Mouse (Mus musculus): Measurements from ENCODE around the gene Coro1b. TPM values are rescaled to one million over a fixed set of nuclear protein-coding genes. Genes with fewer than 3 reads are reported as not detected.
A peak's percentile ranks its signal among the peaks of the same experiment; 100 is the strongest.

The Coro1b gene
- polyA plus RNA-seq, 1 experiment from 2014 or later: 105 TPM

- peak overlapping the region; percentile 94 for H3K9ac ChIP-seq (replicated peaks; ENCODE audit: low read length)
- H3K4me2 ChIP-seq (ENCODE audit: low read length): peak overlapping the region; percentile 86
- H3K27me3 ChIP-seq (ENCODE audit: control insufficient read depth, insufficient read depth, low read length): no peaks in the 10 kb centered on the region
- under 1% methylated on average over 50 of the region's 52 CpGs for WGBS
- H3K4me3 ChIP-seq (replicated peaks; ENCODE audit: low read depth, low read length): peak overlapping the region; percentile 91
- H3K4me1 ChIP-seq (ENCODE audit: control insufficient read depth, insufficient read depth, low read length): peaks cover 11% of the 10 kb centered on the region
- peaks cover 44% of the 10 kb centered on the region for H3K36me3 ChIP-seq (ENCODE audit: control insufficient read depth, insufficient read depth, low read length)
- DNase-seq: peak; percentile 65
- H3K27ac ChIP-seq (replicated peaks; ENCODE audit: low read depth, low read length): peak overlapping the region; percentile 89
- H3K9me3 ChIP-seq (ENCODE audit: control insufficient read depth, low read length): no peaks in the 10 kb centered on the region
- peak; percentile 51 for ATAC-seq (ENCODE audit: low FRiP score, low TSS enrichment)
Measured at GRCm38 (mm10) chr19:4192251-4192985, 44.0 kb downstream of the Coro1b start.

GRCm38 (mm10) chr19:4193129-4193528 is 44.7 kb downstream of the Coro1b start:
- ATAC-seq (ENCODE audit: low FRiP score, low TSS enrichment): no peak
- peak overlapping the region; percentile 94; the same call in 1 of the 2 replicates for H3K9ac ChIP-seq (replicated peaks; ENCODE audit: low read length)
- no peaks in the 10 kb centered on the region for H3K27me3 ChIP-seq (ENCODE audit: control insufficient read depth, insufficient read depth, low read length)
- WGBS: 63% methylated on average over 6 of the region's 6 CpGs
- H3K36me3 ChIP-seq (ENCODE audit: control insufficient read depth, insufficient read depth, low read length): peaks cover 46% of the 10 kb centered on the region
- H3K4me2 ChIP-seq (ENCODE audit: low read length): peak overlapping the region; percentile 86
- DNase-seq: no peak
- peaks cover 11% of the 10 kb centered on the region for H3K4me1 ChIP-seq (ENCODE audit: control insufficient read depth, insufficient read depth, low read length)
- no peak overlapping the region for H3K27ac ChIP-seq (replicated peaks; ENCODE audit: low read depth, low read length)
- H3K4me3 ChIP-seq (replicated peaks; ENCODE audit: low read depth, low read length): peak overlapping the region; percentile 91
- H3K9me3 ChIP-seq (ENCODE audit: control insufficient read depth, low read length): no peaks in the 10 kb centered on the region

- ATAC-seq (ENCODE audit: low FRiP score, low TSS enrichment): no peak
Measured at GRCm38 (mm10) chr19:4194021-4194724, 45.8 kb downstream of the Coro1b start.

GRCm38 (mm10) chr19:4194776-4195650 is 46.6 kb downstream of the Coro1b start:
- peaks cover 50% of the 10 kb centered on the region for H3K36me3 ChIP-seq (ENCODE audit: control insufficient read depth, insufficient read depth, low read length)
- no peak overlapping the region for H3K4me3 ChIP-seq (replicated peaks; ENCODE audit: low read depth, low read length)
- no peak overlapping the region for H3K9ac ChIP-seq (replicated peaks; ENCODE audit: low read length)
- WGBS: 82% methylated on average over 12 of the region's 12 CpGs
- H3K27ac ChIP-seq (replicated peaks; ENCODE audit: low read depth, low read length): no peak overlapping the region
- no peak overlapping the region for H3K4me2 ChIP-seq (ENCODE audit: low read length)
- H3K9me3 ChIP-seq (ENCODE audit: control insufficient read depth, low read length): no peaks in the 10 kb centered on the region
- ATAC-seq (ENCODE audit: low FRiP score, low TSS enrichment) (no peak), DNase-seq (no peak)
- peaks cover 11% of the 10 kb centered on the region for H3K4me1 ChIP-seq (ENCODE audit: control insufficient read depth, insufficient read depth, low read length)
- H3K27me3 ChIP-seq (ENCODE audit: control insufficient read depth, insufficient read depth, low read length): no peaks in the 10 kb centered on the region

More at GRCm38 (mm10) chr19:4194021-4194724, 45.8 kb downstream of the Coro1b start:
- Histone ChIP-seq H3K27me3 (ENCODE audit: control insufficient read depth, insufficient read depth, low read length) (no peaks in the 10 kb centered on the region), H3K4me1 (ENCODE audit: control insufficient read depth, insufficient read depth, low read length) (peaks cover 11% of the 10 kb centered on the region), H3K4me2 (ENCODE audit: low read length) (no peak overlapping the region), H3K4me3 (replicated peaks; ENCODE audit: low read depth, low read length) (no peak overlapping the region), H3K27ac (replicated peaks; ENCODE audit: low read depth, low read length) (no peak overlapping the region), H3K36me3 (ENCODE audit: control insufficient read depth, insufficient read depth, low read length) (peaks cover 50% of the 10 kb centered on the region), H3K9ac (replicated peaks; ENCODE audit: low read length) (no peak overlapping the region), H3K9me3 (ENCODE audit: control insufficient read depth, low read length) (no peaks in the 10 kb centered on the region)
- 92% methylated on average over 8 of the region's 8 CpGs for whole genome bisulfite sequencing
- DNase-seq: no peak

- Histone ChIP-seq H3K27me3 (ENCODE audit: control insufficient read depth, insufficient read depth, low read length) (no peaks in the 10 kb centered on the region), H3K27ac (replicated peaks; ENCODE audit: low read depth, low read length) (no peak overlapping the region), H3K9me3 (ENCODE audit: control insufficient read depth, low read length) (no peaks in the 10 kb centered on the region), H3K4me2 (ENCODE audit: low read length) (no peak overlapping the region), H3K36me3 (ENCODE audit: control insufficient read depth, insufficient read depth, low read length) (peaks cover 50% of the 10 kb centered on the region), H3K4me1 (ENCODE audit: control insufficient read depth, insufficient read depth, low read length) (peaks cover 20% of the 10 kb centered on the region), H3K9ac (replicated peaks; ENCODE audit: low read length) (no peak overlapping the region), H3K4me3 (replicated peaks; ENCODE audit: low read depth, low read length) (no peak overlapping the region)
- ATAC-seq (ENCODE audit: low FRiP score, low TSS enrichment) (no peak), DNase-seq (no peak)
- 66% methylated on average over 2 of the region's 2 CpGs for WGBS
Measured at GRCm38 (mm10) chr19:4196048-4196447, 47.6 kb downstream of the Coro1b start.

- Histone ChIP-seq H3K36me3 (ENCODE audit: control insufficient read depth, insufficient read depth, low read length) (peaks cover 50% of the 10 kb centered on the region), H3K27ac (replicated peaks; ENCODE audit: low read depth, low read length) (no peak overlapping the region)
Measured at GRCm38 (mm10) chr19:4196548-4196947, 48.1 kb downstream of the Coro1b start.

GRCm38 (mm10) chr19:4197180-4197579 is 48.8 kb downstream of the Coro1b start:
- Histone ChIP-seq H3K27me3 (ENCODE audit: control insufficient read depth, insufficient read depth, low read length) (no peaks in the 10 kb centered on the region), H3K4me2 (ENCODE audit: low read length) (no peak overlapping the region), H3K36me3 (ENCODE audit: control insufficient read depth, insufficient read depth, low read length) (peaks cover 50% of the 10 kb centered on the region), H3K27ac (replicated peaks; ENCODE audit: low read depth, low read length) (no peak overlapping the region), H3K4me1 (ENCODE audit: control insufficient read depth, insufficient read depth, low read length) (peaks cover 26% of the 10 kb centered on the region), H3K4me3 (replicated peaks; ENCODE audit: low read depth, low read length) (no peak overlapping the region), H3K9ac (replicated peaks; ENCODE audit: low read length) (no peak overlapping the region), H3K9me3 (ENCODE audit: control insufficient read depth, low read length) (no peaks in the 10 kb centered on the region)
- ATAC-seq (ENCODE audit: low FRiP score, low TSS enrichment): no peak
- WGBS: 74% methylated on average over 3 of the region's 3 CpGs
- DNase-seq: no peak

More at GRCm38 (mm10) chr19:4196548-4196947, 48.1 kb downstream of the Coro1b start:
- no peak overlapping the region for H3K9ac ChIP-seq (replicated peaks; ENCODE audit: low read length)
- DNase-seq (no peak), ATAC-seq (ENCODE audit: low FRiP score, low TSS enrichment) (no peak)
- H3K27me3 ChIP-seq (ENCODE audit: control insufficient read depth, insufficient read depth, low read length): no peaks in the 10 kb centered on the region
- no peak overlapping the region for H3K4me2 ChIP-seq (ENCODE audit: low read length)
- H3K4me1 ChIP-seq (ENCODE audit: control insufficient read depth, insufficient read depth, low read length): peaks cover 22% of the 10 kb centered on the region
- H3K9me3 ChIP-seq (ENCODE audit: control insufficient read depth, low read length): no peaks in the 10 kb centered on the region
- 69% methylated on average over 5 of the region's 5 CpGs for WGBS
- H3K4me3 ChIP-seq (replicated peaks; ENCODE audit: low read depth, low read length): no peak overlapping the region

GRCm38 (mm10) chr19:4201291-4201909 is 53.0 kb downstream of the Coro1b start, which contains the start of gene Rad9a:
Gene Rad9a, minus strand, starts transcription at chr19:4201662.
- H3K27ac ChIP-seq (replicated peaks; ENCODE audit: low read depth, low read length): no peak within 1 kb of the TSS; the same call in 1 of the 2 replicates
- H3K4me2 ChIP-seq (ENCODE audit: low read length): peak within 1 kb of the TSS; percentile 87
- WGBS: 0% methylated on average over 34 of the region's 34 CpGs

More at GRCm38 (mm10) chr19:4201291-4201909, 53.0 kb downstream of the Coro1b start, which contains the start of gene Rad9a:
- Histone ChIP-seq H3K9me3 (ENCODE audit: control insufficient read depth, low read length) (no peaks in the 10 kb centered on the region), H3K4me3 (replicated peaks; ENCODE audit: low read depth, low read length) (peak within 1 kb of the TSS; percentile 57), H3K9ac (replicated peaks; ENCODE audit: low read length) (peak within 1 kb of the TSS; percentile 66), H3K36me3 (ENCODE audit: control insufficient read depth, insufficient read depth, low read length) (peaks cover 16% of the 10 kb centered on the region), H3K4me1 (ENCODE audit: control insufficient read depth, insufficient read depth, low read length) (peaks cover 19% of the 10 kb centered on the region), H3K27me3 (ENCODE audit: control insufficient read depth, insufficient read depth, low read length) (no peaks in the 10 kb centered on the region)
- ATAC-seq (ENCODE audit: low FRiP score, low TSS enrichment): peak; percentile 87
- peak; percentile 98 for DNase-seq

Measured in midbrain, embryonic 14.5 days (tissue).